Mouse (Mus musculus): ENCODE results near the gene Prim2. TPM values are rescaled to one million over a fixed set of nuclear protein-coding genes. Genes with fewer than 3 reads are reported as not detected.

Gene Prim2
- polyA plus RNA-seq, 1 experiment, result 8.9 TPM

- TF ChIP-seq POLR2A (IDR thresholded peaks at IDR 0.05; ENCODE audit: extremely low read depth, insufficient read depth, low read length), result no peak
- TF ChIP-seq CTCF (IDR thresholded peaks at IDR 0.05; ENCODE audit: extremely low read depth, insufficient read depth, low read length), result no peak
- Histone ChIP-seq H3K4me1 (ENCODE audit: control insufficient read depth, insufficient read depth, low read length) (peaks cover 3% of the 10 kb centered on the region; the same call in 1 of the 2 replicates), H3K27ac (ENCODE audit: insufficient read depth, low read length) (no peak overlapping the region)
Measured at GRCm38 (mm10) chr1:33535140-33535686, 134.4 kb downstream of the Prim2 start.

GRCm38 (mm10) chr1:33531860-33532259, 137.7 kb downstream of the Prim2 start:
- Histone ChIP-seq H3K27ac (ENCODE audit: insufficient read depth, low read length) (no peak overlapping the region), H3K4me1 (ENCODE audit: control insufficient read depth, insufficient read depth, low read length) (peaks cover 3% of the 10 kb centered on the region; the same call in 1 of the 2 replicates), H3K4me3 (ENCODE audit: insufficient read depth, low read length) (no peak overlapping the region)
- no peak for TF ChIP-seq CTCF (IDR thresholded peaks at IDR 0.05; ENCODE audit: extremely low read depth, insufficient read depth, low read length)
- TF ChIP-seq POLR2A (IDR thresholded peaks at IDR 0.05; ENCODE audit: extremely low read depth, insufficient read depth, low read length), result no peak

More at GRCm38 (mm10) chr1:33535140-33535686, 134.4 kb downstream of the Prim2 start:
- no peak overlapping the region for H3K4me3 ChIP-seq (ENCODE audit: insufficient read depth, low read length)

- Histone ChIP-seq H3K4me3 (ENCODE audit: insufficient read depth, low read length) (no peak overlapping the region), H3K4me1 (ENCODE audit: control insufficient read depth, insufficient read depth, low read length) (peaks cover 3% of the 10 kb centered on the region; the same call in 1 of the 2 replicates), H3K27ac (ENCODE audit: insufficient read depth, low read length) (no peak overlapping the region)
- no peak for TF ChIP-seq CTCF (IDR thresholded peaks at IDR 0.05; ENCODE audit: extremely low read depth, insufficient read depth, low read length)
- TF ChIP-seq POLR2A (IDR thresholded peaks at IDR 0.05; ENCODE audit: extremely low read depth, insufficient read depth, low read length), result no peak
Measured at GRCm38 (mm10) chr1:33531097-33531856, 138.3 kb downstream of the Prim2 start.

GRCm38 (mm10) chr1:33530491-33530890, 139.1 kb downstream of the Prim2 start:
- no peak for TF ChIP-seq POLR2A (IDR thresholded peaks at IDR 0.05; ENCODE audit: extremely low read depth, insufficient read depth, low read length)
- TF ChIP-seq CTCF (IDR thresholded peaks at IDR 0.05; ENCODE audit: extremely low read depth, insufficient read depth, low read length), result no peak
- H3K27ac ChIP-seq (ENCODE audit: insufficient read depth, low read length), result no peak overlapping the region

GRCm38 (mm10) chr1:33529543-33530232, 139.9 kb downstream of the Prim2 start:
- H3K27ac ChIP-seq (ENCODE audit: insufficient read depth, low read length), result no peak overlapping the region
- TF ChIP-seq CTCF (IDR thresholded peaks at IDR 0.05; ENCODE audit: extremely low read depth, insufficient read depth, low read length), result no peak
- TF ChIP-seq POLR2A (IDR thresholded peaks at IDR 0.05; ENCODE audit: extremely low read depth, insufficient read depth, low read length), result no peak
- H3K4me3 ChIP-seq (ENCODE audit: insufficient read depth, low read length), result no peak overlapping the region
- peaks cover 3% of the 10 kb centered on the region; the same call in 1 of the 2 replicates for H3K4me1 ChIP-seq (ENCODE audit: control insufficient read depth, insufficient read depth, low read length)

More at GRCm38 (mm10) chr1:33530491-33530890, 139.1 kb downstream of the Prim2 start:
- Histone ChIP-seq H3K4me1 (ENCODE audit: control insufficient read depth, insufficient read depth, low read length) (peaks cover 3% of the 10 kb centered on the region; the same call in 1 of the 2 replicates), H3K4me3 (ENCODE audit: insufficient read depth, low read length) (no peak overlapping the region)

GRCm38 (mm10) chr1:33527352-33527863, 142.2 kb downstream of the Prim2 start:
- peaks cover 3% of the 10 kb centered on the region; the same call in 1 of the 2 replicates for H3K4me1 ChIP-seq (ENCODE audit: control insufficient read depth, insufficient read depth, low read length)
- no peak overlapping the region for H3K27ac ChIP-seq (ENCODE audit: insufficient read depth, low read length)
- TF ChIP-seq POLR2A (IDR thresholded peaks at IDR 0.05; ENCODE audit: extremely low read depth, insufficient read depth, low read length) (no peak), CTCF (IDR thresholded peaks at IDR 0.05; ENCODE audit: extremely low read depth, insufficient read depth, low read length) (no peak)
- H3K4me3 ChIP-seq (ENCODE audit: insufficient read depth, low read length), result no peak overlapping the region

- Histone ChIP-seq H3K27ac (ENCODE audit: insufficient read depth, low read length) (no peak overlapping the region), H3K4me3 (ENCODE audit: insufficient read depth, low read length) (no peak overlapping the region), H3K4me1 (ENCODE audit: control insufficient read depth, insufficient read depth, low read length) (no peaks in the 10 kb centered on the region)
- TF ChIP-seq POLR2A (IDR thresholded peaks at IDR 0.05; ENCODE audit: extremely low read depth, insufficient read depth, low read length), result no peak
- no peak for TF ChIP-seq CTCF (IDR thresholded peaks at IDR 0.05; ENCODE audit: extremely low read depth, insufficient read depth, low read length)
Measured at GRCm38 (mm10) chr1:33523223-33523622, 146.4 kb downstream of the Prim2 start.

- no peak overlapping the region for H3K4me3 ChIP-seq (ENCODE audit: insufficient read depth, low read length)
- TF ChIP-seq POLR2A (IDR thresholded peaks at IDR 0.05; ENCODE audit: extremely low read depth, insufficient read depth, low read length) (no peak), CTCF (IDR thresholded peaks at IDR 0.05; ENCODE audit: extremely low read depth, insufficient read depth, low read length) (no peak)
Measured at GRCm38 (mm10) chr1:33515124-33515523, 154.5 kb downstream of the Prim2 start.

GRCm38 (mm10) chr1:33511310-33511709, 158.3 kb downstream of the Prim2 start:
- no peaks in the 10 kb centered on the region for H3K4me1 ChIP-seq (ENCODE audit: control insufficient read depth, insufficient read depth, low read length)
- H3K4me3 ChIP-seq (ENCODE audit: insufficient read depth, low read length), result no peak overlapping the region
- TF ChIP-seq POLR2A (IDR thresholded peaks at IDR 0.05; ENCODE audit: extremely low read depth, insufficient read depth, low read length) (no peak), CTCF (IDR thresholded peaks at IDR 0.05; ENCODE audit: extremely low read depth, insufficient read depth, low read length) (no peak)
- no peak overlapping the region for H3K27ac ChIP-seq (ENCODE audit: insufficient read depth, low read length)

More at GRCm38 (mm10) chr1:33515124-33515523, 154.5 kb downstream of the Prim2 start:
- H3K27ac ChIP-seq (ENCODE audit: insufficient read depth, low read length), result no peak overlapping the region
- H3K4me1 ChIP-seq (ENCODE audit: control insufficient read depth, insufficient read depth, low read length), result no peaks in the 10 kb centered on the region
